Mouse (Mus musculus): ENCODE measurements around the gene Gcgr.
A peak's percentile ranks its signal among the peaks of the same experiment; 100 is the strongest.

The Gcgr gene

GRCm38 (mm10) chr11:120538485-120538884 lies 8.0 kb downstream of the Gcgr start:
- DNase-seq (ENCODE audit: low read depth, low spot score) = no peak

- DNase-seq (ENCODE audit: low read depth, low spot score) = no peak
Measured at GRCm38 (mm10) chr11:120538955-120539284, 8.4 kb downstream of the Gcgr start.

GRCm38 (mm10) chr11:120539285-120540014 lies 9.0 kb downstream of the Gcgr start:
- DNase-seq (ENCODE audit: low read depth, low spot score) = peak; percentile 30

GRCm38 (mm10) chr11:120541907-120542306 lies 11.4 kb downstream of the Gcgr start:
- peak; percentile 39 for DNase-seq (ENCODE audit: low read depth, low spot score)

GRCm38 (mm10) chr11:120542376-120542775 lies 11.9 kb downstream of the Gcgr start:
- no peak for DNase-seq (ENCODE audit: low read depth, low spot score)

GRCm38 (mm10) chr11:120545964-120546363 lies 15.5 kb downstream of the Gcgr start:
- DNase-seq (ENCODE audit: low read depth, low spot score) = no peak

- peak; percentile 21 for DNase-seq (ENCODE audit: low read depth, low spot score)
Measured at GRCm38 (mm10) chr11:120547469-120547868, 17.0 kb downstream of the Gcgr start.

- DNase-seq (ENCODE audit: low read depth, low spot score) = no peak
Measured at GRCm38 (mm10) chr11:120548214-120548613, 17.7 kb downstream of the Gcgr start.

GRCm38 (mm10) chr11:120548786-120549167 lies 18.3 kb downstream of the Gcgr start:
- DNase-seq (ENCODE audit: low read depth, low spot score) = no peak

- peak; percentile 90 for DNase-seq (ENCODE audit: low read depth, low spot score)
Measured at GRCm38 (mm10) chr11:120549168-120549945, 18.9 kb downstream of the Gcgr start, which contains the start of gene Mcrip1. Mcrip1 (minus strand) TSS chr11:120549727.

GRCm38 (mm10) chr11:120549986-120550809 lies 19.7 kb downstream of the Gcgr start:
- no peak for DNase-seq (ENCODE audit: low read depth, low spot score)

GRCm38 (mm10) chr11:120550810-120551440 lies 20.4 kb downstream of the Gcgr start, which contains the start of gene Ppp1r27:
Ppp1r27 (minus strand) TSS chr11:120551132.
- DNase-seq (ENCODE audit: low read depth, low spot score) = no peak

- DNase-seq (ENCODE audit: low read depth, low spot score) = no peak
Measured at GRCm38 (mm10) chr11:120552736-120553135, 22.2 kb downstream of the Gcgr start.

- no peak for DNase-seq (ENCODE audit: low read depth, low spot score)
Measured at GRCm38 (mm10) chr11:120554834-120555233, 24.3 kb downstream of the Gcgr start.

- DNase-seq (ENCODE audit: low read depth, low spot score) = no peak
Measured at GRCm38 (mm10) chr11:120555260-120555659, 24.8 kb downstream of the Gcgr start.

GRCm38 (mm10) chr11:120558843-120559242 lies 28.3 kb downstream of the Gcgr start:
- peak; percentile 31 for DNase-seq (ENCODE audit: low read depth, low spot score)

GRCm38 (mm10) chr11:120560952-120561728 lies 30.6 kb downstream of the Gcgr start:
- DNase-seq (ENCODE audit: low read depth, low spot score) = no peak

- no peak for DNase-seq (ENCODE audit: low read depth, low spot score)
Measured at GRCm38 (mm10) chr11:120562949-120563348, 32.5 kb downstream of the Gcgr start.

- DNase-seq (ENCODE audit: low read depth, low spot score) = no peak
Measured at GRCm38 (mm10) chr11:120565114-120565513, 34.6 kb downstream of the Gcgr start.

- DNase-seq (ENCODE audit: low read depth, low spot score) = no peak
Measured at GRCm38 (mm10) chr11:120568324-120568723, 37.8 kb downstream of the Gcgr start.

- no peak for DNase-seq (ENCODE audit: low read depth, low spot score)
Measured at GRCm38 (mm10) chr11:120571122-120571521, 40.6 kb downstream of the Gcgr start.
